Mouse (Mus musculus): ENCODE measurements around the gene Irf2bp2. TPM values are rescaled to one million over a fixed set of nuclear protein-coding genes. Genes with fewer than 3 reads are reported as not detected.
"Not testable (repeated sequence)": the region's sequence is repeated elsewhere in the genome, so short reads cannot be mapped to it uniquely, and the experiment has no call there.

The Irf2bp2 gene
- polyA plus RNA-seq, 1 experiment from 2014 or later, result 12.1 TPM

DNA sequence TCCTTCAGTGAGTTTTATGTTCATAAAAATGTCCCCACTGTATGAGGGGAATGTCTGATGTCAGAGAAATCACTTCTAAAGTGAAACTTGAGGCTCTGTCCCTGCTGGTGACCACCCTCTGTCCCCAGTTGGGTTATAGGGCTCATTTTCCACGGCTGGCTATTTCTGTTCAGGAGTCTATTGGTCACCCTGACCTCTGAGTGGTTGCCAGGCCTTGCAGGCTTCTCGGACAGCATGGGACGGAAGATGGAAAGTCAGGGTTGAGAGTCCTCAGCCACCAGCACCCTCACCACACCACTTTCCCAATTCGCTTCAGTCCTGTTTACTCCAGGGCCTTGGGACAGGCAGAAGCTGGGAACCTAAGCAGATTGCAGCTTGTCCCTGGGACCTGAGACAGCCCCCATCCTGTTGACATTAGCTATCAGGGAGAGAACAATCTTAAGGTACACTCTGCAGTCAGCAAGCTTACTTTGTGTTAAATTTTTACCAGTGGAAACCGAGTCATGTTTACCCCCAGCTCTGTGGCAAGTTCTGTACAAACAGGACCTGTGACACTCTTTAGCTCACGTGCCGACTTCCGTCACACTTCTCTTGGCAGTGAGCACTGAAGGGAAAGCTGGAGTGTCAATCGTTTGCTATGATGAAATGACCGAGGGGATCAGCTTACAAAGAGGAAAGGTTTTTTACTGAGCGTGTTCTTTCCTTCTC lies 15.9 kb upstream of the Irf2bp2 start:
- whole genome bisulfite sequencing, result 77% methylated on average over 11 of the region's 11 CpGs
- Histone ChIP-seq H3K9ac (replicated peaks; ENCODE audit: low read length) (no peak overlapping the region), H3K4me3 (ENCODE audit: low read length) (no peak overlapping the region), H3K4me2 (replicated peaks; ENCODE audit: low read depth, low read length) (no peak overlapping the region), H3K9me3 (ENCODE audit: low read length) (no peaks in the 10 kb centered on the region), H3K36me3 (ENCODE audit: insufficient read depth, low read length) (no peaks in the 10 kb centered on the region), H3K4me1 (ENCODE audit: insufficient read depth, low read length) (peaks cover 42% of the 10 kb centered on the region), H3K27me3 (ENCODE audit: insufficient read depth, low read length) (no peaks in the 10 kb centered on the region), H3K27ac (ENCODE audit: low read length) (no peak overlapping the region)
- no peak for ATAC-seq (ENCODE audit: low FRiP score, low TSS enrichment)

DNA sequence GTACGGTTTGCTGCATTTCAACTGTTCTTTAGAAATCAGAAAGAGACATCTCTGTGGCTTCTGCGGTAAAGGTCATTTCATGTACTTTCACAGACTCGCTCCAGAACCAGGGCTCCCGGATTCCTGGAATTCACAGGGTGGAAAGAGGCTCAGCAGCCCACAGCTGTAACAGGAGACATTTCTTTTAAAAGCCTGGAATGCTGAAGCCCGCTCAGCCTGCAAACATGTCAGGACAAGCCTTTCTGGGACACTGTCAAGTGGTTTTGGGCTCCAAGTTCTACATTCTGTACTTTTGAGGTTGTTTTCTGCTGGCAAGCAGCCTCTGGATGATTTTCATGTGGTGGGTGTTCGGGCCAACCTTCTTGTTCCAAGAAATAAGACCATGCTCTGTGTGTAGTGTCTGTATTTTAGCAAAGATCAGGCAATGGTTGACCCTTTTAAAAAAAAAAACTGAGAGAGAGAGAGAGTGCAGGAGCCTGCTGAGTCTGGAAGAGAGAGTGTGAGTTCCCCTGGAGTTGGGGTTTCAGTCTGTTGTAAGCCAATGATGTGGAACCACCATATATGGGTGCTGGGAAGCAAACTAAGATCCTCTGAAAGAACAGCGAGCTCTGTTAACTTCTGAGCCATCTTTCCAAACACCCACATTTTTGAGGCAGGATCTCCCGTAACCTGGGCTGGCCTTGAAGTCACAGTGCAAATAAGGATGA lies 9.6 kb upstream of the Irf2bp2 start:
- Histone ChIP-seq H3K4me3 (ENCODE audit: low read length) (no peak overlapping the region), H3K4me2 (replicated peaks; ENCODE audit: low read depth, low read length) (no peak overlapping the region), H3K9me3 (ENCODE audit: low read length) (no peaks in the 10 kb centered on the region), H3K27ac (ENCODE audit: low read length) (peak overlapping the region; percentile 94), H3K4me1 (ENCODE audit: insufficient read depth, low read length) (peaks cover 50% of the 10 kb centered on the region), H3K27me3 (ENCODE audit: insufficient read depth, low read length) (no peaks in the 10 kb centered on the region), H3K36me3 (ENCODE audit: insufficient read depth, low read length) (no peaks in the 10 kb centered on the region), H3K9ac (replicated peaks; ENCODE audit: low read length) (0 out of 2 replicates have a peak overlapping the region, but pooled peaks have one; percentile 23)
- WGBS, result 22% methylated on average over 8 of the region's 8 CpGs
- ATAC-seq (ENCODE audit: low FRiP score, low TSS enrichment), result no peak

DNA sequence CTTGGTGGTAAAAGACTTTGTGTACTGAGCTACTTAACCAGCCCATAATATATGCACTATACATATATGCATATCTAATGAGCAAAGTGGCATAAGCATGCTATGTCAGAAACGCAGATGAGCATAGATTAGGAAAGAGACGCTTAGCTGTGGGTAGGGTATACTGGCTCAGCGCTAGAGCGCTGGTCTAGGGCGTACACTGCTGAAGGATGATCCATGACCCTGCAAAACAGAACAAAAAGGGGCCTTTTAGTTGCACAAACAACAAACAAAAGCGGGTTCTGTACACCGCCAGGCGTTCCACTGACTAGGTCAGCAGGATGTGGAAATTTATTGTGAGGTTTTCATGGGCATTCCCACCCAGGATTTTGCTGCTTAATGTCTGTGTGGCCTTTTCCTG lies 8.9 kb upstream of the Irf2bp2 start:
- no peak overlapping the region for H3K4me2 ChIP-seq (replicated peaks; ENCODE audit: low read depth, low read length)
- 45% methylated on average over 8 of the region's 8 CpGs for WGBS
- no peak overlapping the region for H3K4me3 ChIP-seq (ENCODE audit: low read length)

DNA sequence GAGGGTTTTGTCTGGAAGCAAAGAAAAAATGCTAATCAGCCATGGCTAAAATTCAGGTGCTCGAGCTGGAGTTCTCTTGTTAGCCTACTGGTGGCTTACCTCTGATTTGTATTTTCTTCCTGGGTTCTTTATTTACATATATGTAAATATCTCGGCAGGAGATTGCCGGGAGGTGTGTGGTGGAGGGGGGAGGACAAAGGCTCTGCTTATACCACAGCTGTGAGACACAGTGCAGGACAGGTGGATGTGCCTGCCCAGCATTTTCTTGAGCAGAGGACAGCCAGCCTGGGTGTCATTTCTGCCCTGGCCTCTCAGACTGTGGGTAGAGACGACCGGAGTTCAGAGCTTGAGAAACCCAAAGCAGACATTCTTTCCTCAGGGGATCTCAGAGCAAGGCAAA lies 7.5 kb upstream of the Irf2bp2 start:
- H3K27ac ChIP-seq (ENCODE audit: low read length), result peak overlapping the region; percentile 19
- 47% methylated on average over 5 of the region's 5 CpGs for WGBS
- H3K9me3 ChIP-seq (ENCODE audit: low read length), result no peaks in the 10 kb centered on the region
- ATAC-seq (ENCODE audit: low FRiP score, low TSS enrichment), result no peak
- H3K27me3 ChIP-seq (ENCODE audit: insufficient read depth, low read length), result no peaks in the 10 kb centered on the region
- no peak overlapping the region for H3K4me3 ChIP-seq (ENCODE audit: low read length)
- H3K36me3 ChIP-seq (ENCODE audit: insufficient read depth, low read length), result no peaks in the 10 kb centered on the region
- peaks cover 64% of the 10 kb centered on the region for H3K4me1 ChIP-seq (ENCODE audit: insufficient read depth, low read length)
- H3K4me2 ChIP-seq (replicated peaks; ENCODE audit: low read depth, low read length), result no peak overlapping the region
- peak overlapping the region; percentile 38; the same call in 1 of the 2 replicates for H3K9ac ChIP-seq (replicated peaks; ENCODE audit: low read length)

More for the DNA sequence above, 8.9 kb upstream of the Irf2bp2 start:
- Histone ChIP-seq H3K27ac (ENCODE audit: low read length) (peak overlapping the region; percentile 94), H3K36me3 (ENCODE audit: insufficient read depth, low read length) (no peaks in the 10 kb centered on the region), H3K27me3 (ENCODE audit: insufficient read depth, low read length) (no peaks in the 10 kb centered on the region), H3K9me3 (ENCODE audit: low read length) (no peaks in the 10 kb centered on the region), H3K4me1 (ENCODE audit: insufficient read depth, low read length) (peaks cover 51% of the 10 kb centered on the region), H3K9ac (replicated peaks; ENCODE audit: low read length) (0 out of 2 replicates have a peak overlapping the region, but pooled peaks have one; percentile 24)
- ATAC-seq (ENCODE audit: low FRiP score, low TSS enrichment), result 0 out of 2 replicates have a peak, but pooled peaks have one; percentile 12

DNA sequence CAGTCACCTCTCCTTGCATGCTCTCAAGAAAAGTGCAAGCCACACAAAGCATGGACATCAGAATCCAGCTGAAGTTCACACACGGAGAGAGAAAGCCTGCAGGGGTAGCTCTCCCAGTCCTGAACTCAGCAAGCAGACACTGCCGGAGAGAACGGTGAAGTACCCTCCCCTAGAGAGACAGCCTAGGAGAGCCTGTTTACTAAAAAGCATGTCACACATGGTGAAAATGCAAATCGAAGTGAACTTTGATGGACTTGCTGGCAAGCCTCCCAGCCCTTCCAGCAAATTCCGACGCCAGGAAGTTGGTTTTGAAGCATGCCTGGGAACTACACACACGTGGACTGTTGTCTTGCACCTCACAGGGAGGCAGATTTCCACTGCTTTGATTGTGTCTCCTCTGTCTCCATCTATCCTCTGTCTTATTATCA lies 7.0 kb upstream of the Irf2bp2 start:
- ATAC-seq (ENCODE audit: low FRiP score, low TSS enrichment), result no peak
- H3K27me3 ChIP-seq (ENCODE audit: insufficient read depth, low read length), result no peaks in the 10 kb centered on the region
- no peak overlapping the region for H3K4me2 ChIP-seq (replicated peaks; ENCODE audit: low read depth, low read length)
- H3K9ac ChIP-seq (replicated peaks; ENCODE audit: low read length), result no peak overlapping the region
- 17% methylated on average over 7 of the region's 7 CpGs for WGBS
- peaks cover 67% of the 10 kb centered on the region for H3K4me1 ChIP-seq (ENCODE audit: insufficient read depth, low read length)
- H3K4me3 ChIP-seq (ENCODE audit: low read length), result no peak overlapping the region
- no peaks in the 10 kb centered on the region for H3K36me3 ChIP-seq (ENCODE audit: insufficient read depth, low read length)
- peak overlapping the region; percentile 19 for H3K27ac ChIP-seq (ENCODE audit: low read length)
- H3K9me3 ChIP-seq (ENCODE audit: low read length), result no peaks in the 10 kb centered on the region

DNA sequence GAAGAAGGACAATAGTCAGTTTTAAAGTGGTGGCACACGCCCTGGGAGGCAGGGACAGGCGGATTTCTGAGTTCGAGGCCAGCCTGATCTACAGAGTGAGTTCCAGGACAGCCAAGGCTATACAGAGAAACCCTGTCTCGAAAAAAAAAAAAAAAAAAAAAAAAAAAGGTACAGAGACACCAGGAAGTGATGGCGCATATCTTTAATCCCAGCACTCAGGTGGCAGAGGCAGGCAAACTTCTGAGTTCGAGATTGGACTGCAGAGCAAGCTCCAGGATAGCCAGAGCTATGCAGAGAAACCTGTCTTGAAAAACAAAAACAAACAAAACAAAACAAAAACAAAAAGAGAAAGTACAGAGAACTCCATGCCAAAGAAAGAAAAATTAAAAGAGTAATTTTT lies 6.6 kb upstream of the Irf2bp2 start:
- not testable (repeated sequence) for H3K9me3 ChIP-seq (ENCODE audit: low read length); H3K9ac ChIP-seq (replicated peaks; ENCODE audit: low read length); H3K27me3 ChIP-seq (ENCODE audit: insufficient read depth, low read length); H3K4me2 ChIP-seq (replicated peaks; ENCODE audit: low read depth, low read length); H3K4me3 ChIP-seq (ENCODE audit: low read length); ATAC-seq (ENCODE audit: low FRiP score, low TSS enrichment); H3K36me3 ChIP-seq (ENCODE audit: insufficient read depth, low read length)
- Histone ChIP-seq H3K4me1 (ENCODE audit: insufficient read depth, low read length) (peaks cover 67% of the 10 kb centered on the region), H3K27ac (ENCODE audit: low read length) (peak overlapping the region; percentile 19; the same call in 1 of the 2 replicates)
- WGBS, result 78% methylated on average over 6 of the region's 6 CpGs

DNA sequence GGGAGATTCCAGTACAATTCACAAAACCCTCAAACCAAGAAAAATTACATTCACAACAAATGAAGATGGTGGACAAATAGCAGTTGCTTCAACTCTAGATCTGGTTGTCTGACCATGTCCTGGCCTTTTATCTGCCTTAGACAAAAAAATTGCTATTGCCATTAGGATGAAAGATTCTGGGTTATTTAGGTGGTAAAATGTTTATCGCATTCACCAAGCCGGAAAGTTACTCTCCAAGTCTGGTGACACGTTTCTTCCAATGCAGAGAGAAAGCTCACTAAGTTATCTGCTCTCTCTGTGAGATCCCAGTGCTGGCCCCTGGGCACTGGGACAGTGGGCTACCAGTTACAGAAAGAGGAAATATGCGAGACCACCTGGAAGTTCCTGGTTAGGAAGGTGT lies 5.5 kb upstream of the Irf2bp2 start:
- no peak for ATAC-seq (ENCODE audit: low FRiP score, low TSS enrichment)
- Histone ChIP-seq H3K4me2 (replicated peaks; ENCODE audit: low read depth, low read length) (no peak overlapping the region), H3K27me3 (ENCODE audit: insufficient read depth, low read length) (no peaks in the 10 kb centered on the region), H3K27ac (ENCODE audit: low read length) (no peak overlapping the region), H3K36me3 (ENCODE audit: insufficient read depth, low read length) (no peaks in the 10 kb centered on the region), H3K4me1 (ENCODE audit: insufficient read depth, low read length) (peaks cover 69% of the 10 kb centered on the region), H3K9me3 (ENCODE audit: low read length) (no peaks in the 10 kb centered on the region), H3K9ac (replicated peaks; ENCODE audit: low read length) (no peak overlapping the region), H3K4me3 (ENCODE audit: low read length) (no peak overlapping the region)
- WGBS, result 87% methylated on average over 4 of the region's 4 CpGs

DNA sequence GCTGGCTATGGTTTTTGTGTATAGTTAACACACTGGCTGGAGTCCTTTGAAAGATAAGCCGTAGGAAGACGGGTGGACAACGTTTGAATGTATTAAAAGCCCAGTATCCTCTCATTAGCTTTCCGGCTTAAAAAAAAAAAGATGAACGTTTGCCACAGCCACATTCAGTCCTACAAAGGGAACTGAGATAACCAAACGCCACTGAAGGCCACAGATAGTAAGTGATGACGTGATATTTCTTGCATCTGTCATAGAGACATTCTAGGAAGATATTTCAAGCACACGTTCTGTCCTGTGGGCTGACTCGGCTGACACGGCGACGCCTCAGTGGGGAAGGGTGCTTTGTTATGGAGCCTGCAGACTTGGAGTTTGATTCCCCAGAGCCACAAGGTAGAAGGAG lies 4.4 kb upstream of the Irf2bp2 start:
- H3K36me3 ChIP-seq (ENCODE audit: insufficient read depth, low read length), result no peaks in the 10 kb centered on the region
- H3K27me3 ChIP-seq (ENCODE audit: insufficient read depth, low read length), result no peaks in the 10 kb centered on the region
- ATAC-seq (ENCODE audit: low FRiP score, low TSS enrichment), result no peak
- WGBS, result 70% methylated on average over 12 of the region's 12 CpGs
- H3K9me3 ChIP-seq (ENCODE audit: low read length), result no peaks in the 10 kb centered on the region
- no peak overlapping the region for H3K9ac ChIP-seq (replicated peaks; ENCODE audit: low read length)
- no peak overlapping the region for H3K4me2 ChIP-seq (replicated peaks; ENCODE audit: low read depth, low read length)
- H3K27ac ChIP-seq (ENCODE audit: low read length), result no peak overlapping the region
- H3K4me3 ChIP-seq (ENCODE audit: low read length), result no peak overlapping the region
- peaks cover 61% of the 10 kb centered on the region for H3K4me1 ChIP-seq (ENCODE audit: insufficient read depth, low read length)

DNA sequence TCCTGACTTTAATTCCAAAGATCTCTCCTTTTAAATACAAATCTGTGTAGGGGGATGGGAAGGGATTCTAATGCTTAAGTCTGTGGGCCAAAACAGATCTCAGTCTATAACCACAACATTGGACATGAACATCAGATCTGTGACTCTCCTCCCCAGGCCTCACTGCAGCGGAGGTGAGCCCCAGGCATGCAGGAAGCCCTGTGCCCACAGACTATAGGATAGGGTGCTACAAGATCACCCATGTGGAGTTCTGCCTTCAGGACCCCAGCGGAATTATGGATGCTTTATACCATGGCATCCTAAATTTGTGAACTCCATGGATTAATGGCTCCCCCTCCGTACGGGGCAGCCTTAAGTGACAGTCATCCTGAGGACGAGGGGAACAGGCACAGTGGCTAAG lies 2.9 kb upstream of the Irf2bp2 start:
- Histone ChIP-seq H3K4me3 (ENCODE audit: low read length) (no peak overlapping the region), H3K9me3 (ENCODE audit: low read length) (no peaks in the 10 kb centered on the region), H3K27me3 (ENCODE audit: insufficient read depth, low read length) (no peaks in the 10 kb centered on the region), H3K4me2 (replicated peaks; ENCODE audit: low read depth, low read length) (peak overlapping the region; percentile 90; the same call in 1 of the 2 replicates), H3K36me3 (ENCODE audit: insufficient read depth, low read length) (no peaks in the 10 kb centered on the region), H3K4me1 (ENCODE audit: insufficient read depth, low read length) (peaks cover 46% of the 10 kb centered on the region), H3K27ac (ENCODE audit: low read length) (peak overlapping the region; percentile 100), H3K9ac (replicated peaks; ENCODE audit: low read length) (peak overlapping the region; percentile 100)
- ATAC-seq (ENCODE audit: low FRiP score, low TSS enrichment), result no peak
- 69% methylated on average over 5 of the region's 5 CpGs for WGBS

DNA sequence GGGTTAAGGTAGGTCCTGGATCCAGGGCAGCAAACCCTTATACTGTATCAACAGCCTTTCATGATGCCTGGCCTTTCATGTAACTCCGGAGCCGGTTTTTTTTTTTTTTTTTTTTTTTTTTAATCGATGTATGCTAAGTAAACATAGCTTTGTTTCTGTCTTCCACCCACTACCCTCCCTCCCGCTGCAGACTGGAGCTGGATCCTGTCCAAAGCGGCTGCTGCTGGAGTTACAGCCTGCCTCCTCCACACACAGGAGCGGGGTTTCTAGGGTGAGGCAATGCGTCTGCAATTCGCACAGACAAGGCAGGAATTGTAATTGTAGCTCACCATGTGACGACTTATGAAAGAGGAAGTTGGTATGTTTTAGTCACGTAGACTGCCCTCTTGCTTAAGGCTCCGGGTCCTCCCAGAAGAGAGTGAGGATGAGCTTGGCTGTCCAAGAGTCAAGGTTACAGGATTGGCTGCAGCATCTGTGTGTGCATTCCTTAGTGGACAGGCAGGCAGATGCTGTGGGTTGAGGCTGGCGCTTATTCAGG lies 2.4 kb upstream of the Irf2bp2 start:
- peaks cover 41% of the 10 kb centered on the region for H3K4me1 ChIP-seq (ENCODE audit: insufficient read depth, low read length)
- peak overlapping the region; percentile 92 for H3K4me3 ChIP-seq (ENCODE audit: low read length)
- peaks cover 5% of the 10 kb centered on the region for H3K36me3 ChIP-seq (ENCODE audit: insufficient read depth, low read length)
- H3K9me3 ChIP-seq (ENCODE audit: low read length), result no peaks in the 10 kb centered on the region
- under 1% methylated on average over 12 of the region's 12 CpGs for WGBS
- H3K27ac ChIP-seq (ENCODE audit: low read length), result peak overlapping the region; percentile 100
- H3K9ac ChIP-seq (replicated peaks; ENCODE audit: low read length), result peak overlapping the region; percentile 100
- peak overlapping the region; percentile 90 for H3K4me2 ChIP-seq (replicated peaks; ENCODE audit: low read depth, low read length)
- ATAC-seq (ENCODE audit: low FRiP score, low TSS enrichment), result peak; percentile 33
- no peaks in the 10 kb centered on the region for H3K27me3 ChIP-seq (ENCODE audit: insufficient read depth, low read length)

Data from kidney, embryonic 16.5 days (tissue).